Mouse (Mus musculus) thymus, adult 18-20 months (tissue): ENCODE measurements around the gene Popdc3.
"Not testable (repeated sequence)": the region's sequence is repeated elsewhere in the genome, so short reads cannot be mapped to it uniquely, and the experiment has no call there.

ENCODE experiments used
- DNase-seq, 2 experiments: peaks; one replicate each; pipeline ENCODE4 v3.0.0; 2022; ENCODE audit warnings: mixed read lengths in 2 of 2

Gene Popdc3

GRCm38 (mm10) chr10:45204582-45204981 lies 26.7 kb downstream of the Popdc3 start:
- no peak for DNase-seq

DNA sequence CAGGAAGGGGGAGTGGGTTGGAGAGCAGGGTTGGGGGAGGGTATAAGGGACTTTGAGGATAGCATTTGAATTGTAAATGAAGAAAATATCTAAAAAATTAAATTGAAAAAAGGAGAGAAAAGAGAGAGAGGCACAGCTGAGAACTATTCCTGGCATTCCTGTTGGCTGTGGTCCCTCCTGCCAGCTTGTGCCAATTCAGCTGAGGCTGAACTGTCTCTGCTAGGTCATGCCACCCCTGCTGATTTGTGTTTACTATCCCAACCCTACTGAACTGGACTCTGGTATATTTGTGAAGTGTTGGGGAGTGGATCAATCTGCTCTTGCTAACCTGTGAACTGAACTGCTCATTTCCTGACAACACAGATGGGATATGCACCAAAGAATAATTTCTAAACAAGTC lies 32.3 kb downstream of the Popdc3 start:
- DNase-seq = no peak

- DNase-seq = no peak
Observed at GRCm38 (mm10) chr10:45216676-45217075, 38.8 kb downstream of the Popdc3 start.

DNA sequence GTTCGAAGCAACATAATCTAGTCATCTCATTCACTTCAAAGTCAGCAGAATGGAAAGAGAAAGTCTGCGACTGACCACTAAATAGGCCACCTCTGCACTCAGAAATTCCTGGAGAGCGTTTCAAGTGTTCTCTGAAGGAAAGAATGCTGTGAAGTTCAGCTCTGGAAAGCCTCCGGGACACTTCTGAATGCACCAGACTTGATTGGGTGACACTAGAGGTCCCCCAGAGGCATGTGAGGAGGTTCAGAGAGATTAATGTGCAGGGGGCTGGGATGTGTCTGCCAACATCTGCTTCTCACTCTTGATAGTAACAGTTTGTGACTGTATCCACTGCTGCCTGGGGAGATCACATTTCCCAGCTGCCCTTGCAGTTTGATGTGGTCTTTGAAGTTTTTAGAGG lies 52.1 kb downstream of the Popdc3 start:
- DNase-seq = no peak

- DNase-seq = no peak
Observed at GRCm38 (mm10) chr10:45233351-45233750, 55.5 kb downstream of the Popdc3 start.

GRCm38 (mm10) chr10:45236304-45236703 lies 58.4 kb downstream of the Popdc3 start:
- DNase-seq = no peak

GRCm38 (mm10) chr10:45237492-45237891 lies 59.6 kb downstream of the Popdc3 start:
- no peak for DNase-seq

- no peak for DNase-seq
Observed at GRCm38 (mm10) chr10:45260477-45260876, 82.6 kb downstream of the Popdc3 start.

- DNase-seq = no peak
Observed at GRCm38 (mm10) chr10:45262126-45262525, 84.2 kb downstream of the Popdc3 start.

DNA sequence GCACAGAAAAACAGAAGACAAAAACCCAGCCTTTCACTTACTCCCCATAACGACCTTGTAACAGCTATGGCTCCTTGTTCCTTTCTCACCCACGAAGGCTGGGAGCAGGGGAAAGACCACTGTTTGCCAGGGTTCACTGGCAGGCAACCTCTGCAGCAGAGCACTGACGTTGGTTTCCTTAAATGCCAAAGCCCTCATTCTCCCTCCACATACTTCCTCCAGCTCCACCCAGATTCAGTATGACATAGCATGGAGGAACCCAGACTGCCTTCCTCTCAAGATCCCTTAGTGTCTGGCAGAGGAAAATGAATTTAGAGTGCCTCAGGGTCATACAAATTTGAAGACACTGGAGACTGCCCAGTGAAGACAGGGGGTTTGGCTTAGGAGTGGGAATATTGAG lies 98.6 kb downstream of the Popdc3 start:
- DNase-seq = no peak

DNA sequence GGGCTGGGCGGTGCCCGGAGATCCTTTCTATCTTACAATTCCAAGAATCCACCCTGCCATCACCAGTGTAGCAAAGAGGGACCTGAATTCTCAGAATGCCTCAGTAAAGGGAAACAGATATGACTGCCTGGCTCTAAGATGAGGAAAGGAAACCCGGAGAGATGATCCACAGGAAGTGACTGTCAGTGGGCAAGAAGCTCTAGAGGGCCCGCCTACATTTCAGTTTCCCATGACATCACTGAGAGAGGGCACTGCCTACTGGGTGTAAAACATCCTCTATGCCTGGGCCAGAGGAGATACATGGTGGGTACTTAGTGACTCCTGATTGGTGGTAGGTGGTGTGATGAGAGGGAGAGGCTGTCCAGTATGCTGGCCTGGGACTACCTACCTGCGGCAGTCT lies 99.1 kb downstream of the Popdc3 start:
- DNase-seq = no peak

DNA sequence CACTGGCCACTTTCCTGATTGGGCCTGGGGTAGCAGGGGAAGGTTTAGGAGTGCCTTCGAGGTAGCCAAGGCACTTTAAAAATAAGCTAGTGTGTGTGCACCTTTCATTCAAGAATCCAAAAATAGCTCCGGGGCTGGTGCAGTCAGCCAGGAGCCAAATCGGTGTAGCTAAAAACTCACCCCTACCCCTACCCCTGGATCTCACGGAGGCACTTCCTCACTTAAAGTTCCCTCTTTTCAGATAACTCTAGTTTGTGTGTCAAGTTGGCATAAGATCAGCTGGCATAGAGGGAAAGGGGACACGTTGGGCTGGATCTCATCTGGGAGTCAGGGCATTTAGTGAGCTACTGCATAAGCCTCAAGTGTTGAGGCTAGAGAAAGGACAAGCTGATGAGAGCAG lies 107.8 kb downstream of the Popdc3 start:
- no peak for DNase-seq

- no peak for DNase-seq
Observed at GRCm38 (mm10) chr10:45288351-45288750, 110.5 kb downstream of the Popdc3 start.

- DNase-seq = no peak
Observed at GRCm38 (mm10) chr10:45289218-45290105, 111.6 kb downstream of the Popdc3 start.

DNA sequence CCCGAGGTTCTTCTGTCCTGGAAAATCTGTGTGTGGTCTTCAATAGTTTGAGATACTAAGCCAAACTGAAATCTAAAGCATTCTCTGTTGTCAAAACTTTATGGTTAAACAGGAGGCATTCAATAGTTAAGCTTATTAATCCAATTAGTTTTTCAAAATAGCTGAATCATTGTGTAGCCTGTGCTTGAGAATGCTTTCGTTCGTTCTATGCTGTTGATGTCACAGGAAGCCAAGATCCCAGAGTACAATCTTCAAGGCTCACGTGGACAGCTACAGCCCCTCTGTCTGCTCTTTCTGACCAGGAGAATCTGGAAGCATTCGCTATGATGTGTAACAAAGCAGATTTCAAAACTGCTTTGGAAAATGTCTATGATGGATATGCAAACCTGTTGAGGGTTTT lies 112.7 kb downstream of the Popdc3 start:
- DNase-seq = no peak

GRCm38 (mm10) chr10:45292159-45292558 lies 114.3 kb downstream of the Popdc3 start:
- DNase-seq = not testable (repeated sequence)

DNA sequence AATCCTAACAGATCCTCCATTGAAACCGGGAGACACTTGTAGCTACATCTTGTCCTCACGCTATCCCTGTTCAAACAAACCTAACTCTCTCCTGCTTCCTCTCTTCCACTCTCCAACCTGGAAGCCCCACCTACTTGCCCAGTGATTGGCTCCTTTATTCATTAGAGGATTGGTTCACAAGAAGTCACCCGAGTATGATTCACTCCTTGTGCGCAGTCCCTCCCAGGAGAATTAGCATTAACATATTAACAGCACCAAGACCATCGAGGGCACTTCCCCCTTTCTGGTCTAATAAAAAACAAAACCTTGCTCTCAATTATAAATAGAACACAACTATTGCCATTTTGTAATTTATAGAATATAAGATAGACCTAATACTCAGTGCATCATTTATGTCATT lies 117.2 kb downstream of the Popdc3 start:
- DNase-seq = no peak

DNA sequence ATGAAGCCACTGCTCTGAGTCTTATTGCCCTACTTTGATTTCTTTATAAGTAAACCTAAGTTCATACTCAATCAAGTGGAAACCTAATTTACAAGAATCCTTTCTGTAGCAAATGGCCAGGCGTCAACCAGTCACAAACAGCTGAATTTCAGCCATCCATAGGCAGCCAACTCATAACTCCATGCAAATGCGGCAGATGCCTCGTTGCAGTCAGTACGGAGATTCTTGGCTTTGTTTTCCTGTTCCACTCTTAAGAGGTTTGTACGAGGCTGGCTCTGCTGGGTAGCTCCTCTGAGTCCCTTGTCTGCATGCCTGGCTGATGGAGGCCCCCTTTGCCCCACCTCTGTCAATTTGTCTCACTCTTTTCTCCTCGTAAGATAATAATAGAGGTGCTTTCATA lies 120.6 kb downstream of the Popdc3 start:
- no peak for DNase-seq

DNA sequence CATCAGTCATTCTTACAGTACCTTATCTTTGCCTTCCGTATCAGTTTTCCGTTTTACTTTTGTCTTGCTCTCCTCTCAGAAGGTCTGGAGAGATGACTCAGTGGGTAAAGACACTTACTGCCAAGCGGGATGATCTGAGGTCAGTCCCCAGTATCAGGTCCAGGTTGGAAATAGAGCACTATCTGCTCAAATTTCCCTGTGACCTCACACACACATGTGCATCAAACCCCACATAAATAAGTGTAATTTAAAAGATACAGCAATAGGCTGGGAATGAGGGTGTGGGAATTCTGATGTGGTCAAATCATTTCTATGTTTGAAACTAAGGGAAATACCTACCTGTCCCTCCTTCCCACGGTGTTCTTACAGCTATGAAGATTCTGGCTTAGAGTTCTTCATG lies 121.6 kb downstream of the Popdc3 start:
- no peak for DNase-seq

GRCm38 (mm10) chr10:45303315-45304036 lies 125.6 kb downstream of the Popdc3 start:
- no peak for DNase-seq

DNA sequence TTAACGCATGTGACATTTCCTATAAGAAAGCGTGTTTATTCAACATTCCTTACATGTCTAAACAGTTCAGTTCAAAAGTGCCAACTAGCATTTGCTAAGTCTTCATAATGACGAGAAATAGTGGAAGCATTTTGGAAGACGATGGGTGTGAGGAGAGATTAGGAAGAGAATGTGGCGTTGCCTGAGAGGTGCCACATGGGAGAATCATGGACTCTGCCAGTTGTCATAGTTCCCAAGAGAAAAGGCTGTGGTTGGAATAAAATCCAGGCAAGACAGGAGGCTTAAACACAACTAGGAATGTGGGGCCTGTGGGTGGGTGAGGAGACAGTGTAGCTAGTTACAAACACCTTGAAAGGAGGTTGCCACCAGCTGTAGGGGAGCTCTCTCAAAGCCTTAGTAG lies 127.3 kb downstream of the Popdc3 start:
- DNase-seq = no peak

DNA sequence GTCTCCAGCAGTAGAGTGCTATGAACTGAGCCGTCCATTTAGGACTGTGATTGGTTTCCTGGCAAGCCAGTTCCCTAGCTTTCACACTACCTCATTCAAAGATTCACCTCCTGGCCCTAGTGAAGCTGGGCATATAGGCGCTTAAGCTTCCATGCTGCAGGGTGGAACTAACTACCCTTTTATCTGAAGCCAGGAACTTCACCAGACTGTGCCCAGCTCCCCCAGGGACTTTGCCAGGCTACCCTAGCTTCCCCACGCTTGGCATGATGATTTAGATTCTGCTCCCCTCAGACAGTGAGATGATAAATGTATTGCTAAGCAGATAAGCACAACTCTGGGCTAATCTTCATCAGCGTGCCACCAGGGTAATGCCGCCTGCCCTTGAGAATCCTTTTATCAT lies 133.2 kb downstream of the Popdc3 start:
- DNase-seq = no peak

DNA sequence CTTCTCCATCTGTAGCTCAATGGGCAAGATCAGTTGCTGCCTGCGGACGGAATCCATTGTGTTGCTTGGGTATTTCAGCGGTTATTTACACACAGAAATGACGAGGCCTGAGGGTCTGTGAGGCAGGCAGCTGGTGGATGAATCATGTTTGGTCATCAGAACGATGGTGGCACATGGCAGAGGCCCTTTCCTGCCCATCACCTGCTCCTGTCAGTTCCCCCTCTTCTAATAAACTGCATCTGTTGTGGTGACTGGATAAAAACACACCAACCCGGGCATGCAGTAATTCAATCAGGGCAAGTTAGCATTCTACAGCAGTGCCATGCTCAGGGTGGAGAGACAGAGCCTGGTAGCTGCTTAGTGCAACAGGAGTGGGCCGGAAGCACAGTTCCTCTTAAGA lies 133.7 kb downstream of the Popdc3 start:
- no peak for DNase-seq

DNA sequence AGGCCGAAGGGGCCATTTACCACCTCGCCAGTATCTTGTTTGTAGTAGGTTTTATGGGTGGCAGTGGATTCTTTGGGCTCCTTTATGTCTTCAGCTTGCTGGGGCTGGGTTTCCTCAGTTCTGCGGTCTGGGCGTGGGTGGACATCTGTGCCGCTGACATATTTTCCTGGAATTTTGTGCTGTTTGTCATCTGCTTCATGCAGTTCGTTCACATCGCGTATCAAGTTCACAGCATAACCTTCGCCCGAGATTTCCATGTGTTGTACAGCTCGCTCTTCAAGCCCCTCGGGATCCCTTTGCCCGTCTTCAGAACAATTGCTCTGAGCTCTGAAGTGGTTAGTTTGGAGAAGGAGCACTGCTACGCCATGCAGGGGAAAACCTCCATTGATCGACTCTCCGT lies 137.0 kb downstream of the Popdc3 start:
- no peak for DNase-seq
